Mouse (Mus musculus) c-Kit-positive CD71-positive TER-119-negative erythroid progenitor cells, embryonic 14.5 days (primary cell): Measurements from ENCODE around the gene 1110032F04Rik.

Source experiments
- DNase-seq: peaks from one replicate; pipeline ENCODE4 v3.0.0-alpha.2; 2013; ENCODE audit warnings: low read depth

The 1110032F04Rik gene

GRCm38 (mm10) chr3:68907509-68907908 is 38.1 kb downstream of the 1110032F04Rik start:
- no peak for DNase-seq
